Mouse (Mus musculus): ENCODE results near the gene Irak4.

Irak4 gene

GRCm38 (mm10) chr15:94543409-94544051 lies at the start of gene Irak4, which contains the start of gene Pus7l:
Gene Irak4, plus strand, starts transcription at chr15:94543643.
Gene Pus7l, minus strand, starts transcription at chr15:94543547.
- DNase-seq (ENCODE audit: extremely low spot score): peak; percentile 96

DNA sequence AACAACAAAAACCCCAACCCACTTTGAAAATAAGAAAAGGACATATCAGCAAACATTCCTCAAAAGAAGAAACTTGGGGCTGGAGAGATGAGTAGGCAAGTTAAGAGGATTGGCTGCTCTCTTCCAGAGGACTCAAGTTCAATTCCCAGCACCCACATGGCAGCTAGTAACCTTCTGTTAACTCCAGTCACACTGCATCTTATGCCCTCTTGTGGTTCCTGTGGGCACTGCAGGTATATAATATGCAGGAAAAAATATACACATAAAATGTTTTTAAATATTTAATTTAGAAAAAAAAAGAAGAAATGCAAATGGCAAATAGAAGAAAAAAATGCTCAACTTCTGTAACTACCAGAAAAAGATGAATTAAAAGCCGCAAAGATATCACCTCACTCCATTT lies 49.0 kb upstream of the Irak4 start:
- DNase-seq (ENCODE audit: extremely low spot score): no peak

DNA sequence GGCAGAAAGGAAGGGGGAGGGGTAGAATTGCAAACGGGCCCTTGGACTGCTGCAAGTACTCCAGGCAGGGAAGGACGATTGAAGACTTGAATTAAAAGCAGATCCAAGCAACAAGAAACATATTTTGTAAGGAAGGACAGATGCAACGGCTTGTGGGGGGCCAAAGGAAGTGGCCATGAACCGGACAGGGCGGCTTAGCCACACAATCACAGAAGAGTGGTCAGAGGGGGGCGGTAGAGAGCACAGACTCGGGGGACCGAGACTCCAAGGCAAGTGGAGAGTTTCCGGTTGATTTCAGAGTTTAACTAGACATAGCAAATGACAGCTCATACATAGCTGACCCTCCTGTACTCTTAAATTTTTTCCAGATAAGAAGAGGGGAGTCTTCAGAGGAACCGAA lies 47.5 kb upstream of the Irak4 start:
- DNase-seq (ENCODE audit: extremely low spot score): no peak

- DNase-seq (ENCODE audit: extremely low spot score): no peak
Observed at GRCm38 (mm10) chr15:94499260-94499659, 44.2 kb upstream of the Irak4 start.

GRCm38 (mm10) chr15:94503451-94504215 lies 39.8 kb upstream of the Irak4 start:
- no peak for DNase-seq (ENCODE audit: extremely low spot score)

DNA sequence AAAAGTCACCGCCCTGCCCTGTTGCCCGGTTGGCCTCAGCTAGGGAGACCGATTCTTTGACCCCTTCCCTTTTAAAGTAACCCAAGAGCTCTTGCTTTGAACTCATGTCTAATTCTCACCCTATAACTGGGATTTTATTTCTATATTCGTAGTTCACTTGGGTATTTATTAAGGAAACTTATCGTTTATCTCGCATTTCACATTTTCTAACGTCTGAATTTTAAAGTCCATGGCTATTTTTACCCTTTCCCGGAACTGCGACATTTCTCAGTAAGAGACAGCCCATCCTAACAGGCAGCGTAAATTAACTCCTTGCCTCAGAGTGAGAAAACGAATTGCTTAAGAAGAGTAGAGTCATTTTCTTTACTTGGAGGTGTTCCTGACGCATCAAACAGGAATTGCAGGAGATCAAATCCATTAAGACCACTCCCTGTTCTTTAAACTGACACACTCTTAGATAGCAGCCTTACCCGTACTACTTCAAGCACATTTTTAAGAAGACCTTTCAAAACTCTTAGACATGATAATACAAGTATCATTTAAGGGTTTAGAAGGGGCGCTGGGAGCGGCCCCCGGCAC lies 25.4 kb upstream of the Irak4 start:
- no peak for DNase-seq (ENCODE audit: extremely low spot score)

DNA sequence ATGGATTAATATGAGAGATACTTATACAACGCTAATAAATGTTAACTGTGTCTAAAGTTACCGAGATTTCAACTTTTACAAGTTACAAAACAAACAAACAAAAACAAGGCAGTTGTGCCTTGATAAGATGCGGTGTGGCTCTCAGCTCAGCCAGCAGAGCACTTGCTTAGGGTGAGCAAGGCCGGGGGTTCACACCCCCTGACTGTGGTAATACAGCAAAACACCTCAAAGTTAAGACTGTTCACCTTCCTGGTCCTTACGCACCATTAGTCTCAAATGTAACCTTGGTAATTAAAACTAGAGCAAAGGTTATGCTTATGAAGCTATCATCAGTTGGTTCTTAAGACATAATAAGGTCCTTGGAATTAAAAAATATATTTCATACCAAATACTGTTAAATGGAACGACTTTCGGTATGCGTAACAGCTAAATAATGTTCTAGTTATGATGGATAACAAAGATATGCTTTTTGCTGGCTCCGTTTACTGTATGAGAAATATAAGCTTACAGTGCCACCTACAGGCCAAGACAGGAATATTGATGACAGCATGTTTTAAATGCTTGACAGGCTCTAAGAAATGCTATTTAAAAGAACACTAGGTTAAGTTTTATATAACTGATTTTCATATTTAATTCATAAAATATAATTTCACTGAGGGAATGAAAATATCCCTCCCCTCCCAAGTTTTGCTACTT lies 23.1 kb upstream of the Irak4 start:
- DNase-seq (ENCODE audit: extremely low spot score): peak; percentile 54

DNA sequence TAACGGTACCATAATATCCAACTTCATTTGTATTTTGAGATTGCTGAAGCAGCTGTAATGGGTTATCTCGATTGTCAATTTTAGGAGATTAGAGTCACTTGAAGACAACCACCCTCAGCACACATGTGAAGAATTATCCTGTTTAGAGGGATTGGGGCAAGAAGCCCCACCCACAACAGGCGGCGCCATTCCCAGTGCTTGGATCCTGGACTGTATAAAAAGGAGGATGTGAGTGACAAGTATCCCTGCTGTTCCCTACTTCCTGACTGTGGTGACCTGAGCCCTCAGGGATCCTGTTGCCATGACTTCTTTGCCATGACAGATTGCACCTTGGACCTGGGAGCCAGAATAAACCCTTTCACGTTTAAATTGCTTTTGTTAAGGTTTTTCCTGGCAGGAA lies 22.5 kb upstream of the Irak4 start:
- DNase-seq (ENCODE audit: extremely low spot score): no peak

DNA sequence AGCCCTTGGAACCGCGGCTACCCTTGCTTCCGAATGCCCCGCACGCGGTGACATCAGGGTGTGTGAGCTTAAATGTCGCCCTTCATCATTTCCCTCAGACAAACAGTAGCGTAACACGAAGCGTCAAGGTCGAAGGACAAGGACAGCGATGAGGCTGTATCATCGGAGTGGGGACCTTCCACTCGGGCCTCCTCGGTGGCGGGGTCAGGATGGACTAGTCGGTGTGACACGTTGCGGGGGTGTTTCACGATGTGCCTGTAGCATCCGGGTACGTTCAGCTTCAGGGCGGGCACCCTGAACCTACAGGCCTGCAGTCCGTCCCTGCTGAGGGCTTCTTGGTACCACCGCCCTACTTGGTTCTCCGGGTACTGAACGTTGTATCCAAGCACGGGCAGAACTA lies 20.2 kb upstream of the Irak4 start:
- DNase-seq (ENCODE audit: extremely low spot score): no peak

DNA sequence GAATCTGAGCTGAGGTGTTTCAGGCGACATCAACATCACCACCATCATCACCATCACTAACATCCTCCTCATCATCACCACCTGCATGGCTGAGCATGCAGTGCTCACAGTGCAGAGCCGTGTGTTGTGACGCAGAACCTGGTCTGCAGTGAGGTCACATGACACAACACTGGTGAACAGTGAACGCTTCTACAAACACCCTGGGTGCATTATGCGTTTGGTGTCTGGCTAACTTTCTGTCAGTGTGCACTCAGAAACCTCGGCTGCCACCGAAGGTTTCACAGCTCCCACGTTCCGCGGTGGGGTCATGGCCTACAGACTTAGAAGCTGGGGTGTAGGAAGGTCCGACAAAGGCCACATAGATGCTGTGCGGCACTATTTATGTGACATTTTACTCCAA lies 18.5 kb upstream of the Irak4 start:
- DNase-seq (ENCODE audit: extremely low spot score): no peak

- DNase-seq (ENCODE audit: extremely low spot score): no peak
Observed at GRCm38 (mm10) chr15:94530519-94530918, 12.9 kb upstream of the Irak4 start.

DNA sequence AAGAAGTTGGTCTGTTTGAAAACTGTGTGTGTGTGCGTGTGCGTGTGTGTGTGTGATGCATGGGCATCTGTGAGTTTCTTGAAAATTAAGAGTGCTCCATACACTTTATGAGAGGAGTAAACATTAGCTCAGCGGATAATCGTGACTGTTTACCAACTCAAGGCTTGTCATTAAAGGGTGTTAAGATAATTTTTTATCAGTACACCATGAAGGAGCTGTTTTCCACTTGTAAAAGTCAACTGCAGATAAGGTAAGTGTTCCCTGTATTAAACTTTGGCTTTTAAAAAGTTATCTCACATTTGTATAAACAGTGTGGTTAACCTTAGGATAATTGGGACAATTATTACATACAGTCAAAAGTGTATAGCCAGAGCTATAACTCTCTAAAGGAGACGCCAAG lies 11.1 kb upstream of the Irak4 start:
- DNase-seq (ENCODE audit: extremely low spot score): no peak

GRCm38 (mm10) chr15:94532956-94533355 lies 10.5 kb upstream of the Irak4 start:
- DNase-seq (ENCODE audit: extremely low spot score): no peak

DNA sequence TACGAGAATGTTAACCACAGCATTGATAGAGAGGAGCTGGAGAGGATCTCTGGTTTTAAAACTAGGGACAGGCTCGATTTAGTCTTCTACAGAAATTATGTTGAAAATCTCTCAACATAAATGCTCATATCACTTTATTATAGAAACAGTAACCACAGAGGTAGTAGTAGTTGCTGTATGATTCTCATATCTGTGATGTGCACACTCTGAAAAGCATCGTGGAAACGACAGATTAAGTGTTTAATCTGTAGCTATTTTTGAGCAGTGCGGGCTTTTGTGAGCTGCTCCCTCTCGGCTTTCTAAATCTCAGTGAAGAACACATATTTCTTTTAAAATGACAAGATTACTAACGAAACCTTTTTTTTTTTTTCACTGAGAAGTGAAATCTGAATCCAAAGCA lies 7.9 kb upstream of the Irak4 start:
- DNase-seq (ENCODE audit: extremely low spot score): no peak

GRCm38 (mm10) chr15:94539296-94539695 lies 4.1 kb upstream of the Irak4 start:
- DNase-seq (ENCODE audit: extremely low spot score): no peak

- DNase-seq (ENCODE audit: extremely low spot score): no peak
Observed at GRCm38 (mm10) chr15:94542567-94543408, 655 bp upstream of the Irak4 start.

DNA sequence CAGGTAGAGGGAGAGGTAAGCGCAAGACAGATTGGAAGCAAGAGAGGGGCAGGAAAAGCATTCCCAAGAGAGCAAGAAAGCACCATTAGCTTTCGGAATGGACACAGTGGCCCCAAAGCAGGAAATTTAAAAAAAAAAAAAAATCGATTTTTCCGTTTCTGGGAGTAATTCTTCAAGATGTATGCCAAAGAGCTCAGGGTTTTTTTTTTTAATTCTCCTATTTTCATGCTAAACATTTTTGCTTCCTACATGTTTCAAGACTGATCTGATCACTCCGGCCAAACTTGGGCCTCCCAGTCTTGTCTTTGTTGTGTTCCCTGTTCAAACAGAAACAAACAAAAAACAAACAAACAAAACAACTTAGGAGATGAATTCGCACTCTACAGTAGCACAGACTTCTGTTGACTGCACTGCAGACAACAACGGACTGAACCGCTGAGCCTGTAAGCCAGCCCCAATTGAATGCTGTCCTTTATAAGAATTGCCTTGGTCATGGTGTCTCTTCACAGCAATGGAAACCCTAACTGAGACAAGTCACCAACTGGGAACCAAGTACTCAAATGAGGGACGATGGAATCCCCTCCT lies 701 bp downstream of the Irak4 start:
- no peak for DNase-seq (ENCODE audit: extremely low spot score)

- no peak for DNase-seq (ENCODE audit: extremely low spot score)
Observed at GRCm38 (mm10) chr15:94544844-94545243, 1.4 kb downstream of the Irak4 start.

DNA sequence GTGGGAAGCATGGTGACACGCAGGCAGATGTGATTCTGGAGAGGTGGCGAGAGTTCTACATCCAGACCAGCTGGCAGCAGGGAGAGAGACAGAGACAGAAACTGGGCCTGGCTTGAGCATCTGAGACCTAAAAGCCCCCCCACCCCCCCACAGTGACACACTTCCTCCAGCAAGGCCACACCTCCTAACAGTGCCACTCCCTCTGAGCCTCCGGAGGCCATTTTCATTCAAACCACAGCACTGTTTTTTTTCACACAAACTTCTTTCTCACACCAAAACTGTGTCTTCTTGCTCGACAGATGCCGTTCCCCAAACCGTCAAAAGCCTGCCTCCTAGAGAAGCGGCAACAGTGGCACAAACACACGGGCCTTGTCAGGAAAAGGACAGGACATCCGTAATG lies 10.1 kb downstream of the Irak4 start:
- no peak for DNase-seq (ENCODE audit: extremely low spot score)

DNA sequence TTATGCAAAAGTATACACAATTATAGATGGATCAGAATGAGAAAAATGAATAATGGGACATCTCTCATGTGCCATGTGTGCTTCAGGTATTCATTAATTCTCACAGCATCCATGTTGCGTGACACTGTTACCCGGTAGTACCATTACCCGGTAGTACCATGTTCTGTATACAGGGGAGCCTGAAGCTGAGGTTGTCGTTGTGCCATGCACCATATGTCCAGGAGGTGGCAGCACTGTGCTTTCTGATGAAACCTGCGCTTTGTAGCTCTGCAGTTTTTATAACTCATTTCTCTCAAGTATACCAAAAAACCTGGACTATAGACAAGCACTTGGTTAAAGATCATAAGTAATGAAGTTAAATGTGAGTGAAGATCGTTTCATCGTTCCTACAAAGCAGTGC lies 14.0 kb downstream of the Irak4 start:
- peak; percentile 72 for DNase-seq (ENCODE audit: extremely low spot score)

Data from embryo, embryonic 9.5 days (tissue).